Mouse (Mus musculus) right cerebral cortex, postnatal 25 days (tissue): ENCODE results near the gene Gm14399.
"Not testable (repeated sequence)": the region's sequence is repeated elsewhere in the genome, so short reads cannot be mapped to it uniquely, and the experiment has no call there.

Source experiments
- DNase-seq: peaks from one replicate; pipeline ENCODE4 v3.0.0; 2022

The Gm14399 gene

GRCm38 (mm10) chr2:175141993-175142295 is at the start of gene Gm14399:
TSS of gene Gm14399 (minus strand) at chr2:175142012.
- DNase-seq: not testable (repeated sequence)

- DNase-seq: not testable (repeated sequence)
These were observed 37.2 kb upstream of the Gm14399 start for GRCm38 (mm10) chr2:175179008-175179407.

GRCm38 (mm10) chr2:175176312-175176711 is 34.5 kb upstream of the Gm14399 start:
- DNase-seq: no peak

GRCm38 (mm10) chr2:175175401-175176180 is 33.8 kb upstream of the Gm14399 start, which contains the start of gene Gm14443:
TSS of gene Gm14443 (minus strand) at chr2:175175871.
- DNase-seq: not testable (repeated sequence)

GRCm38 (mm10) chr2:175174058-175174457 is 32.2 kb upstream of the Gm14399 start:
- DNase-seq: not testable (repeated sequence)

- DNase-seq: not testable (repeated sequence)
These were observed 31.2 kb upstream of the Gm14399 start for GRCm38 (mm10) chr2:175172906-175173595.

GRCm38 (mm10) chr2:175172123-175172522 is 30.3 kb upstream of the Gm14399 start:
- no peak for DNase-seq

- not testable (repeated sequence) for DNase-seq
These were observed 25.1 kb upstream of the Gm14399 start for GRCm38 (mm10) chr2:175166870-175167269.

- DNase-seq: not testable (repeated sequence)
These were observed 23.3 kb upstream of the Gm14399 start for GRCm38 (mm10) chr2:175165110-175165509.

- not testable (repeated sequence) for DNase-seq
These were observed 19.6 kb upstream of the Gm14399 start for GRCm38 (mm10) chr2:175161438-175161837.

GRCm38 (mm10) chr2:175158642-175159041 is 16.8 kb upstream of the Gm14399 start:
- DNase-seq: no peak

GRCm38 (mm10) chr2:175156696-175157095 is 14.9 kb upstream of the Gm14399 start:
- DNase-seq: no peak

- DNase-seq: peak; percentile 13
These were observed 457 bp downstream of the Gm14399 start for GRCm38 (mm10) chr2:175141118-175141992.

GRCm38 (mm10) chr2:175140624-175141023 is 1.2 kb downstream of the Gm14399 start:
- DNase-seq: not testable (repeated sequence)
